Mouse (Mus musculus): ENCODE results near the gene Mrpl55. TPM values are rescaled to one million over a fixed set of nuclear protein-coding genes. Genes with fewer than 3 reads are reported as not detected.
A peak's percentile ranks its signal among the peaks of the same experiment; 100 is the strongest.

The Mrpl55 gene
- polyA plus RNA-seq, 1 experiment from 2014 or later = 131 TPM

DNA sequence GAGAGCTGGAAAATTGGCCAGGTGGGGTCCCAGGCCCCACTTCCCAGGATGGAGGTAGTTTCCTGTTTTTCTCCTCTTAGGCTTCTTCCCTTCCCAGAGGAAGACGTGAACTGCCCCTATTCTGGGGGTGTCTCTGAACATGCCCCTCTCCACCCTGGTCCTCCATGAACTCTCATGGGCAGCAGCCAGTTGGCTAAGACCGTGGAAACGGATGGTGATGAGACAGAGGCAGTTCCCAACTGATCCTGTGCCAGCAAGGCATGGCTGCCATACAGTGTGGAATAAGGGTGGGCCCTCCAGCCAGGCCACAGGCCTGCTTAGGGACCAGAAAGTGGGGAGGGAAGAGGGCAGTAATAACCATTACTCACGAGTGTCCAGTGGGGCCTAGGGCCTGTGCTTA is 31.7 kb upstream of the Mrpl55 start:
- H3K4me3 ChIP-seq = no peak overlapping the region
- H3K9me3 ChIP-seq (replicated peaks) = no peaks in the 10 kb centered on the region
- WGBS = 79% methylated on average over 4 of the region's 4 CpGs
- H3K27me3 ChIP-seq (ENCODE audit: low read depth, poor library complexity, severe bottlenecking) = peaks cover 15% of the 10 kb centered on the region
- no peak overlapping the region for H3K27ac ChIP-seq (replicated peaks)
- no peak for DNase-seq (ENCODE audit: low spot score)
- H3K36me3 ChIP-seq = no peaks in the 10 kb centered on the region
- H3K4me1 ChIP-seq = no peaks in the 10 kb centered on the region

DNA sequence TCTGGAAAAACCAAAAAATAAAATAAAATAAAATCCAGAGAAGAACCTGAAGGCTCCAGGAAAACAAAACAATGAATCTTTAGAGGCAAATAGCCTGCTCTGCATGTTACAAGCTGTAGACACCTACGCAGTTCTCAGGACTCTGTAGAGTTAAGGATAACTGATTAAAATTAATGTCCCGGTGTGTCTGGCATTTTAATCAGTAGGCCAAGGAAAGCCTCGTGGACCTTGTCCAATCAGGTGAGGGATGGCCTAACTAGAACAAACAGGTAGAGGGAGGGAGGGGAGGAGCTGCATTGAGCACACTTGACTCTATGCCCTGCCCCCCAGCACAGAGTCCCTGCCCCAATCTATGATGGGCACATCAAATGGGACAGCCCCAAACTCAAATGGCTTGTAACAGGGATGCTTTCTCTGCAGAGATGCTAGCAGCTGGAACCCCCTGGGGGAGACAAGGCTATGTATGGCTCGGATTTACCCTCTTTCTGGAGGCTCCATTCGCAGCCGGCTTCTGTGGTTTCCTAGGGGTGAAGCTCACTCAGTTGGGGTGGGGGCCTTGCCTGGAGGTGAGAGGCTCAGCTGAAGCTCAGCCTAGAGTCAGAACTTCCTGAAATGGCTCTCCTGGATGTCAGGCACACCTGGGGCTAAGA is 28.0 kb upstream of the Mrpl55 start:
- WGBS = 65% methylated on average over 6 of the region's 6 CpGs
- DNase-seq (ENCODE audit: low spot score) = no peak
- Histone ChIP-seq H3K27ac (replicated peaks) (no peak overlapping the region), H3K27me3 (ENCODE audit: low read depth, poor library complexity, severe bottlenecking) (peaks cover 52% of the 10 kb centered on the region), H3K4me3 (no peak overlapping the region), H3K9me3 (replicated peaks) (no peaks in the 10 kb centered on the region), H3K4me1 (peaks cover 9% of the 10 kb centered on the region), H3K36me3 (no peaks in the 10 kb centered on the region)

GRCm38 (mm10) chr11:59176475-59176874 is 25.8 kb upstream of the Mrpl55 start:
- whole genome bisulfite sequencing = 4% methylated on average over 48 of the region's 48 CpGs
- Histone ChIP-seq H3K4me1 (peaks cover 9% of the 10 kb centered on the region), H3K4me3 (peak overlapping the region; percentile 26), H3K27ac (replicated peaks) (no peak overlapping the region), H3K9me3 (replicated peaks) (no peaks in the 10 kb centered on the region), H3K36me3 (no peaks in the 10 kb centered on the region), H3K27me3 (ENCODE audit: low read depth, poor library complexity, severe bottlenecking) (peaks cover 62% of the 10 kb centered on the region)
- no peak for DNase-seq (ENCODE audit: low spot score)

DNA sequence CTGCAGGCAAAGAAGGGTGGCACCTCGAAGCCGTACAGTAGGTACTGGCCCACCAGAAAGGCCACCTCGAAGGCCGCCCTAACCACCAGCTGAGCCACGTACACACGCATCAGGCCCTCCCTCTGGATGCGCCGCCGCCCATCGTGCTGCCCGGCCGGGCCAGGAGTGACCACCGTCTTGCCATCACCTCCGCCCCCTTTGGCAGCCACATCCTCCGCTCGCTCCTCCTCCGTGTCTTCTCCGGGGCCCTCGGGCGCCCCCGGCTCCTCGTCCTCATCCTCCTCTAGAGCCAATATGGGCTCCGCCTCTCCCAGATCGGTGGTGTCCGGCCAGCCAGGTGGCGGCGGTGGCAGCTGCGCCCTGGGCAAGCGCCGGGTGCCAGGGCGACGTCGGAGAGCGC is 25.4 kb upstream of the Mrpl55 start:
- H3K9me3 ChIP-seq (replicated peaks) = no peaks in the 10 kb centered on the region
- H3K27me3 ChIP-seq (ENCODE audit: low read depth, poor library complexity, severe bottlenecking) = peaks cover 62% of the 10 kb centered on the region
- H3K27ac ChIP-seq (replicated peaks) = no peak overlapping the region
- 6% methylated on average over 34 of the region's 34 CpGs for WGBS
- no peak for DNase-seq (ENCODE audit: low spot score)
- peak overlapping the region; percentile 26; the same call in 1 of the 2 replicates for H3K4me3 ChIP-seq
- H3K36me3 ChIP-seq = no peaks in the 10 kb centered on the region
- H3K4me1 ChIP-seq = peaks cover 9% of the 10 kb centered on the region

GRCm38 (mm10) chr11:59182864-59183331 is 19.4 kb upstream of the Mrpl55 start, which contains the start of gene Gjc2:
Gene Gjc2 (minus strand): TSS chr11:59183213.
- no peak within 1 kb of the TSS for H3K27ac ChIP-seq (replicated peaks)
- H3K36me3 ChIP-seq = peaks cover 47% of the 10 kb centered on the region
- H3K9me3 ChIP-seq (replicated peaks) = no peaks in the 10 kb centered on the region
- no peak within 1 kb of the TSS for H3K4me3 ChIP-seq
- WGBS = 46% methylated on average over 3 of the region's 3 CpGs
- DNase-seq (ENCODE audit: low spot score) = no peak
- peaks cover 24% of the 10 kb centered on the region for H3K27me3 ChIP-seq (ENCODE audit: low read depth, poor library complexity, severe bottlenecking)
- peaks cover 10% of the 10 kb centered on the region for H3K4me1 ChIP-seq

GRCm38 (mm10) chr11:59183821-59184220 is 18.5 kb upstream of the Mrpl55 start:
- peaks cover 47% of the 10 kb centered on the region for H3K36me3 ChIP-seq
- peaks cover 10% of the 10 kb centered on the region for H3K4me1 ChIP-seq
- H3K27ac ChIP-seq (replicated peaks) = no peak overlapping the region
- H3K4me3 ChIP-seq = no peak overlapping the region
- H3K9me3 ChIP-seq (replicated peaks) = no peaks in the 10 kb centered on the region
- WGBS = 52% methylated on average over 3 of the region's 3 CpGs
- DNase-seq (ENCODE audit: low spot score) = peak; percentile 34
- peaks cover 14% of the 10 kb centered on the region for H3K27me3 ChIP-seq (ENCODE audit: low read depth, poor library complexity, severe bottlenecking)

- H3K27me3 ChIP-seq (ENCODE audit: low read depth, poor library complexity, severe bottlenecking) = no peaks in the 10 kb centered on the region
- peaks cover 19% of the 10 kb centered on the region for H3K4me1 ChIP-seq
- peaks cover 47% of the 10 kb centered on the region for H3K36me3 ChIP-seq
- H3K9me3 ChIP-seq (replicated peaks) = no peaks in the 10 kb centered on the region
- H3K27ac ChIP-seq (replicated peaks) = no peak overlapping the region
- WGBS = 85% methylated on average over 5 of the region's 5 CpGs
- DNase-seq (ENCODE audit: low spot score) = no peak
- H3K4me3 ChIP-seq = no peak overlapping the region
These were observed 16.8 kb upstream of the Mrpl55 start for GRCm38 (mm10) chr11:59185490-59185889.

GRCm38 (mm10) chr11:59187706-59188105 is 14.6 kb upstream of the Mrpl55 start:
- Histone ChIP-seq H3K27me3 (ENCODE audit: low read depth, poor library complexity, severe bottlenecking) (no peaks in the 10 kb centered on the region), H3K9me3 (replicated peaks) (no peaks in the 10 kb centered on the region), H3K27ac (replicated peaks) (no peak overlapping the region), H3K36me3 (peaks cover 45% of the 10 kb centered on the region), H3K4me1 (peaks cover 24% of the 10 kb centered on the region), H3K4me3 (no peak overlapping the region)
- 86% methylated on average over 6 of the region's 6 CpGs for WGBS
- no peak for DNase-seq (ENCODE audit: low spot score)

GRCm38 (mm10) chr11:59191231-59192058 is 10.8 kb upstream of the Mrpl55 start:
- DNase-seq (ENCODE audit: low spot score) = peak; percentile 88
- under 1% methylated on average over 59 of the region's 59 CpGs for WGBS
- Histone ChIP-seq H3K27ac (replicated peaks) (peak overlapping the region; percentile 85), H3K36me3 (peaks cover 9% of the 10 kb centered on the region; the same call in 1 of the 2 replicates), H3K9me3 (replicated peaks) (no peaks in the 10 kb centered on the region), H3K27me3 (ENCODE audit: low read depth, poor library complexity, severe bottlenecking) (no peaks in the 10 kb centered on the region; the same call in 1 of the 2 replicates), H3K4me3 (peak overlapping the region; percentile 76), H3K4me1 (peaks cover 17% of the 10 kb centered on the region)

- Histone ChIP-seq H3K4me3 (peak within 1 kb of the TSS; percentile 76), H3K9me3 (replicated peaks) (no peaks in the 10 kb centered on the region), H3K4me1 (peaks cover 17% of the 10 kb centered on the region), H3K27ac (replicated peaks) (peak within 1 kb of the TSS; percentile 85), H3K36me3 (peaks cover 3% of the 10 kb centered on the region; the same call in 1 of the 2 replicates), H3K27me3 (ENCODE audit: low read depth, poor library complexity, severe bottlenecking) (no peaks in the 10 kb centered on the region; the same call in 1 of the 2 replicates)
- 6% methylated on average over 16 of the region's 16 CpGs for WGBS
- no peak for DNase-seq (ENCODE audit: low spot score)
These were observed 10.3 kb upstream of the Mrpl55 start, which contains the start of gene Guk1 for GRCm38 (mm10) chr11:59192059-59192386. Gene Guk1 (minus strand): TSS chr11:59192212.

DNA sequence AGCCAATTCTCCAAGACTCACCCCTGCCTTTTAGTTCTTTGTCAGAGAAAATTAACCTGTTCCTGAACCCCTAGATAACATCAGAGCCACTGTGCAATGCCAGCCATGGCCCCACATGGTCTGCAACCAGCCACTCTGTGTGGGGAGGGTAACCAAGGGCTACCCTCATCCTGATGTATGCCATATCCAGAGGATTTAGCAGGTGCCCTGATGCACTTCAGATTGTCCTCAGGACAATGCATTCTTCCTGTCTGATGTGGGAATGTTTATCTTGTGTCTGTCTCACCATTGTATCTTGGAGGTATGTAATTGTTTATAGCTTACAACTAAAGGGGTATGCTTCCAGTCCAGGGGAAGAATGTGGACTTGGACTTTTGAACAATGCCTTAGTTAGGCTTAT is 6.1 kb upstream of the Mrpl55 start:
- Histone ChIP-seq H3K4me3 (no peak overlapping the region), H3K27ac (replicated peaks) (no peak overlapping the region), H3K9me3 (replicated peaks) (no peaks in the 10 kb centered on the region), H3K27me3 (ENCODE audit: low read depth, poor library complexity, severe bottlenecking) (no peaks in the 10 kb centered on the region; the same call in 1 of the 2 replicates), H3K4me1 (peaks cover 6% of the 10 kb centered on the region), H3K36me3 (peaks cover 13% of the 10 kb centered on the region; the same call in 1 of the 2 replicates)
- DNase-seq (ENCODE audit: low spot score) = no peak

- peaks cover 38% of the 10 kb centered on the region for H3K36me3 ChIP-seq
- H3K27me3 ChIP-seq (ENCODE audit: low read depth, poor library complexity, severe bottlenecking) = no peaks in the 10 kb centered on the region
- H3K27ac ChIP-seq (replicated peaks) = peak overlapping the region; percentile 85
- 38% methylated on average over 16 of the region's 16 CpGs for WGBS
- no peak for DNase-seq (ENCODE audit: low spot score)
- H3K9me3 ChIP-seq (replicated peaks) = no peaks in the 10 kb centered on the region
- H3K4me3 ChIP-seq = peak overlapping the region; percentile 98
- peaks cover 18% of the 10 kb centered on the region for H3K4me1 ChIP-seq
These were observed 877 bp upstream of the Mrpl55 start for GRCm38 (mm10) chr11:59201216-59202002.

Measured in midbrain, embryonic 10.5 days (tissue).